Mouse (Mus musculus) testis, adult 2 months (tissue): ENCODE measurements around the gene Cd80.

Experiments
- CTCF ChIP-seq: fragments of 200-500 bp; IDR thresholded peaks from 2 replicates; pipeline ENCODE4 v1.5.1; 2012; ENCODE audit warnings: low read depth, mild to moderate bottlenecking, inconsistent platforms, low read length, moderate library complexity; ENCODE audit not compliant: control insufficient read depth, insufficient read depth, insufficient replicate concordance
- POLR2A ChIP-seq: fragments of 200-500 bp; IDR thresholded peaks from 2 replicates; pipeline ENCODE4 v1.6.1; 2012; ENCODE audit warnings: low read depth, mild to moderate bottlenecking, inconsistent platforms, low read length, moderate library complexity; ENCODE audit not compliant: control insufficient read depth

GRCm38 (mm10) chr16:38492551-38492950 lies 37.2 kb downstream of the Cd80 start:
- TF ChIP-seq CTCF, result no peak
- TF ChIP-seq POLR2A, result no peak
